Mouse (Mus musculus) regulatory T cell (primary cell): ENCODE measurements around the gene Fsd2.

Source experiments
- in situ Hi-C: fragments of 300-600 bp; cut with MboI, MseI; formaldehyde crosslinking; loops from one replicate; pipeline ENCODE4 v1.15.1; 2025; ENCODE audit warnings: high pct_unique_total_duplicates

Gene Fsd2

DNA sequence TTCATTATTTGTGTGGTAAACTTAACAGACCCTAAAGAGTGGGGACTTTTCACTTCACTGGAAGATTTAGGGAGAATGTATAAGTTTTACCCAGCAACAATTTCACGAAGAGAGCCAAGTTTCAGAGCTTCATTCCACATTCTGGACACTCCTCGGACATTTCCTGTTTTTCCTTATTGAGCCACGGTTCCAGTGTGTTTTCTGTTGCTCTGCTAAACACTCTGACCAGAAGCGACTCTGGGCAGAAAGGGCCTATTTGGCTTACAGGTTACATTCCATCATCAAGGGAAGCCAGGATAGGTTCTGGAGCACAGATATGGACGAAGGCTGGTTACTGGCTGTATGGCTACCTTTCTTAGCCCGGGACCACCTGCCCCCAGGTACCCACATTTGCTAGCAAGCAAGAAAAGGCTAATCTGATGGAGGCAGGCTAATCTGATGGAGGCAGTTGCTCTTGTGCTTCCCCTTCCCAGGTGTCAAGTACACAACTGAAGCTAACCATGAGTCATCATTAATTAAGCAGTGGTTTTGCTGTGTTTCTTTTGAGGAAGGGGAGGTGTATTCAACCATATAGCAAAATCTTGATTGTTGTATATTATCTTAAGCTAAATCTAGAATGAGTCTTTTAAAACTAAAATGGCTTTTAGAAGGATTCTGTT lies 6.0 kb upstream of the Fsd2 start:
- in situ Hi-C loops = loop anchor here (5.0 kb wide), 1 partner anchor 45 kb away; no protein-coding TSS in a partner anchor

DNA sequence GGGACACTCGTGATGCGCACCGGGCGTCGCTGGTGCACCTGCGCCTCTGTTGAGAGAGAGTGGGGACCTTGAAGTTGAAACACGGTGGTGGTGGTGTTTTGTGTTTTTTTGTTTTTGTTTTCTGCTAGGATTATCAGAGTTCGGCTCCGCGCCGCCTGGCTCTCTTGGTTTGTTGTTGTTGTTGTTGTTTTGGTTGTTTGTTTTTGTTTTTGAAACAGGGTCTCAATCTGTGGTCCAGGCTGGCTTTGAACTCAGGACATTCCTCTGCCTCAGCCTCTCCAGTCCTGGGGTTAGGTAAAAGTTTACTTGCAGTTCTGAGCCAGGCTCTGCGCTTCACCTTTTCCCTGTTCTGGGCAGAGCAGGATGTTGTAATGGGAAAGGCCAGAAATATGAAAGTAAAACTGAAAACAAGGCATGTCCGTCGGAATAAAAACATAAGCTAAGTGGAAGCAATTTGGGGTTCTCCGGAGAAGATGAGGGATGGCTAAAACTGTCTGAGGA lies 5.2 kb upstream of the Fsd2 start:
- in situ Hi-C loops = loop anchor here (5.0 kb wide), 1 partner anchor 45 kb away; no protein-coding TSS in a partner anchor

DNA sequence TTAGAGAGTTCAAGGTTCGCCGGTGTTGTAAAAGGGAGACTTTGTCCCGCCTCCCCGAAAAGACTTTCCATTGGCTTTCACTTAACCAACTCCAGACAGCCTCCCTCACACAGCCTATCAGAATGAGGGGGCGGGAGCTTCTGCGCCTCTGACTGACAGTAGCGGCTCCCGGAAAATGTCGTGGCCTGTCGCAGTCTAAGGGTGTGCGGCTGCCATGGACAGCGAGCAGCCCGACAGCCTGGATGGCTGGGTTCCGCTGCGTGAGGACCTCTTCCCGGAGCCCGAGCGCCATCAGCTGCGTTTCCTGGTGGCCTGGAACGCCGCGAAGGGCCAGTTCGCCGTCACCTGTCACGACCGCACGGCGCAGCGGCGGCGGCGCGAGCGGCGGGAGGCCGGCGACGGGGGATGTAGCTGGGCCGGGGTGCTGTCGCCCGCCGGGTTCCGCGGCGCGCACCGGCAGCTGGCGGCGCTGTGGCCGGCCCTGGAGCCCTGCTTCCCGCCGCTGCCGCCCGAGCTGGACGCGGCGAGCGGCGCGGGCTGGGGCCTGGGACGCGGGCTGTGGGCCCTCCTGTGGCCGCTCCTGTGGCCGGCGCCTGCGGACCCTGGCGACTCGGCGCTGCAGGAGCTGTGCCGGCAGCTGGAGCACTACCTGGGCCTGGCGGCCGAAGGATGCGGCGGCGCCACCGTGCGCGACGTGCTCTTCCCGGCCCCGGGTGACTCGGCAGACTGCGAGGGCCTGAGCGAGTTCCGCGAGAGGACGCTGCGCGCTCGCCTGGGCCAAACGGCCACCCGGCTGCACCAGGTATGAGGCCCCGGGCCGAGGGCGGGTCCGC lies 4.6 kb upstream of the Fsd2 start, which contains the start of gene Whamm:
Gene Whamm, plus strand, starts transcription at position 159 of the 833 bp plus-strand sequence.
- in situ Hi-C loops = loop anchor here (5.0 kb wide), 1 partner anchor 44 kb away; no protein-coding TSS in a partner anchor

- in situ Hi-C loops = loop anchor here (5.0 kb wide), 1 partner anchor 43 kb away; no protein-coding TSS in a partner anchor
These were observed 4.0 kb upstream of the Fsd2 start for GRCm38 (mm10) chr7:81570752-81571107.

DNA sequence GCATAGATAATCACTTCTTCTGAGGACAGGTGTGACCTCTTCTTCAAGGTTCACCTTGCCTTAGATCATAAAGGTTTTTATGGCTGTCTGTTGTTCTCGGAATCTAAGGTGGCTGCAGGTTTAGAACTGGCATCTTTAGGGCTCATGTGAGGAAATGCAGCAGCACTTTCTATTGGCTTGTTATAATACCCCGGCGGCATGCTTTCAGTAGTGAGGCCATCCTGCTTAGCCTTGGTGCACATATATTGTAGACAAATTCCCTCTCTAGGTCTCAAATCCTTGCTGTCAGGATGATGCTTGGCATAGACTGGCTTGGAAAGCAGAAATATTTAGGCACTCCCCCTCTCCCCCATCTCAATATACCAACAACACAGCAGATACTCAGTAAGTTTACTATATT lies 3.5 kb upstream of the Fsd2 start:
- in situ Hi-C loops = loop anchor here (5.0 kb wide), 1 partner anchor 43 kb away; no protein-coding TSS in a partner anchor

DNA sequence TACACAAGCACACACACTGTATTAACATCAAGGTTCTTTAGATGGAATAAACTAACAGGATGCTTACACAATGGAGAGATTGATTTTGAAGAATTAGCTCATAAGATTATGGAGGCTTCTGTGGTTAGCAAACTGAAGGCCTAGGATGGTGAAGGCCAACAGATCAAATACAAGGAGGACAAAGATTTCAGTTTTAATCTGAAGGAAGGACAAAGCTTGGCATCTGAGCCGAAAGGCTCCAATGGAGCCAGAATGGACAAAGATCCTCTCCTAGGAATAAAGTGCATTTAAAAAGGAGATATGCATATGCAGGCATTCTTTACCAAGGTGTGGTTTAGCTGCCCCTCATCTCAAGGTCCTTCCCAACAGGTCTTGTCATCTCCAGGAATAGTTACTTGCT lies 3.1 kb upstream of the Fsd2 start:
- in situ Hi-C loops = loop anchor here (5.0 kb wide), 1 partner anchor 43 kb away; no protein-coding TSS in a partner anchor

- in situ Hi-C loops = no loop called here
These were observed 652 bp upstream of the Fsd2 start for GRCm38 (mm10) chr7:81567396-81567795.

GRCm38 (mm10) chr7:81566332-81566731 lies 412 bp downstream of the Fsd2 start:
- in situ Hi-C loops = no loop called here

DNA sequence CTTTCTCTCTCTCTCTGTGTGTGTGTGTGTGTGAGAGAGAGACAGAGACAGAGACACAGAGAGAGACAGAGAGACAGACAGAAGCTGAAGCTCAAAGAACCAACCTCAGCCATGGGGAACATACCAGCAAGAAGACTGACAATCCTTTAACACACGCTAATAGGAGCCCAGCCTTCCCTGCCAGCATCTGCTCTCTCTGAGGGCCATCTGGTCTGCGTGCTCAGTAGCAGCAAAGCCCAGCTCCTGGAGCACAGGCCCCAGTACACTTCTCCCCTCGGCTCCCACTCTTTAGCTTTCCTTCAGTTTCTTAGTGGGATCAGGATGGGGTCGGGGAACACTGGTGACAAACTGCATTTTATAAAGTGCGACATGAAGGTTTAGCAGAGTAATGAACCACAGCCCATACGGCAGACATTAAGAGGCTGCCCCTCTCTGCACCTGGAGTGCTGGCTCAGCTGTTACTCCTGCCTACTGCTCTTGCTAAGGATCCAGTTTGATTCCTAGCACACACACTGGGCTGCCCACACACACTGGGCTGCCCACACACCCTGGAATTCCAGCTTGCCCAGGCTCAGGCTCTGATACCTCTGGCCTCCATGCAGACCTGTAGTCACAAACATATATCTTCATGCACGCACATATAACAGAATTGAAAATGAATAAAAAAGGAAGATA lies 1.2 kb downstream of the Fsd2 start:
- in situ Hi-C loops = no loop called here

DNA sequence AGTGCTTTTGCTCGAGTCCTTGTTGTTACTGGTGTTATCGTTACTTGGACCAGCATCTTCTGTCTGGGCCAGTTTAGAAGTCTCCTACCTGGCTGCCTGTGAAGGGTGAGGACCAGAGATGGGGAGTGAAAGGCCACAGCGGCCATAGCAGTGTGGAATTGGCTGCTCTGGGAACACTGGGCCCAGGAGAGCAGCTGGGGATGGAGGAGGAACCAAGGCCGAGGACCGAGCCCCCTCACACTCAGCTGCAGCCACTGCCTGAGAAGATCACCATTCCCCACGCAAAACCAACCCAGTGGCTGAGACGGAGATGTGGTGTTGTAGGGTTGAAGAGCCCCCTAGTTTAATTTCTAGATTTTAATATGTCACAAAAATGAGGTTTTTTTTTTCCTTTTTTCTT lies 2.0 kb downstream of the Fsd2 start:
- in situ Hi-C loops = no loop called here

DNA sequence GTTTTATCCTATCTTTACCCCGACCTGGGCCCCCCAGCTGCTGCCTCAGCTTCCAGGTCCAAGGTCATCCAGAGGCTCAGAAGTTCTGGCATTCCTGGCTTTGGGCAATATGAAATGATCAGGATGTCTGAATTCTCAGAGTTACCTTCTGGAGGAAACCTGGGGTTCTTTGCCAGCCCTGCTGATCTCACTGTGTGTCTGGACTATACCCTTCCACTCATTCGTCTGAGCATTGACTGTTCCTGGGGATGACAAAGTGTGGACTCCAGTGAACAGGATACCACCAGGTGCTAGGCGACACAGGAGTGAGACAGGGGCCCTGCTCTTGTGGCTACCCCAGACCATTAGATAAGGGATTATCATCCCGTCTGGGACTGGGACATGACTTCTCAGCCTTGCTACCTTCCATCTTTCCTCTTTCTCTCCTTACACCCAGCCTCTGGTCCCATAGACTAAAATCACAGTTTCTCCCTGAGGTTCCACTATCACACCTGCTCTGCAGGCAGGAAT lies 3.2 kb downstream of the Fsd2 start:
- in situ Hi-C loops = no loop called here

GRCm38 (mm10) chr7:81561211-81561610 lies 5.5 kb downstream of the Fsd2 start:
- in situ Hi-C loops = no loop called here

- in situ Hi-C loops = no loop called here
These were observed 6.4 kb downstream of the Fsd2 start for GRCm38 (mm10) chr7:81560101-81561049.

DNA sequence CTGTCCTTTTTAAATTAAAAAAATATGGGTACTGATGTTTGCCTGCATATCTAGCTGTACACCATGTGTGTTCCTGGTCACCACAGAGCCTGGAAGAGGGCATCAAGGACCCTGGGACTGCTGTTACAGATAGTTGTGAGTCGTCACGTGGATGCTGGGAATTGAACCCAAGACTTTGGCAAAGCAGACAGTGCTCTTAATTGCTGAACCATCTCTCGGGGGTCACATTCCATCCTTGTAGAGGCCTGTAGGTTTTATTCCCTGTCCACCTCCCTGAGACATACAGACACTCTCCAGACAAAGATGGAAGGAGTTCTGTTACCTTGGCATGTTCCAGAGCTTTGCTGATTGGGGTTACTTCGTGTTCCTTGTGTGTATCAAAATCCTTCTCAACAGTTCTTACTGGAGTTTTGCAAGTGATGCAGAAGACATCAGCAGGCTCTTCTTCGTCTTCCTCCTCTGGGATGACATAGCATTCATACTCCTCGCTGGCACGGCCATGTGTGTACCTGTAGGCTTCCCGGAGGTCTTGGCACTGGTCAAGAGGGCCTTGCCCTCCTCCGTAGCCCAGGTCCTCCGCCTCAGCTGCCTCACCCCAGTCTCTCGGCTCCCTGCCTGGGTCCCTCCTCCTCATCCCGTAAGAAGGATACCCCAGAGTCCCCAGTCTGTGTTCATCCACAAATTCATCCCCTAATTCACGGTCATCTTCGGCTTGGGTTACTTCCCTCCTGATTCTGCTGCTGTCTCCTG lies 7.3 kb downstream of the Fsd2 start:
- in situ Hi-C loops = no loop called here

DNA sequence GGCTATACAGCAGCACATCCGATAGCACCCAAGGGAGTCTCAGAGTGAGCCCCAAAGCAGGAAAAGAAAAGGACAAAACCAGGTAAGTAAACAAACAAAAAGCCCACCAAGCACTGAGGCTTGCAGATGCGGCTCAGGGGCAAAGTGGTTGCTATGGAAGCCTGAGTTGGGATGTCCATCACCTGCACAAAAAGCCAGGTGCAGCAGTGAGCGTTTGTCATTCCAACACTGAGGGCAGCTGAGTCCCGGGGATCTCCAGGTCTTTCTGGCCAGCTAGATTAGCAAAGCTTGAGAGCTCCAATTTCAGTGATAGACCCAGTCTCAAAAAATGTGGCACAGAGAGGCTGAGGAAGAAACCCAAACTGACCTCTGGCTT lies 8.8 kb downstream of the Fsd2 start:
- in situ Hi-C loops = no loop called here

- in situ Hi-C loops = no loop called here
These were observed 9.3 kb downstream of the Fsd2 start for GRCm38 (mm10) chr7:81557252-81557984.

- in situ Hi-C loops = no loop called here
These were observed 9.9 kb downstream of the Fsd2 start for GRCm38 (mm10) chr7:81556839-81557238.

DNA sequence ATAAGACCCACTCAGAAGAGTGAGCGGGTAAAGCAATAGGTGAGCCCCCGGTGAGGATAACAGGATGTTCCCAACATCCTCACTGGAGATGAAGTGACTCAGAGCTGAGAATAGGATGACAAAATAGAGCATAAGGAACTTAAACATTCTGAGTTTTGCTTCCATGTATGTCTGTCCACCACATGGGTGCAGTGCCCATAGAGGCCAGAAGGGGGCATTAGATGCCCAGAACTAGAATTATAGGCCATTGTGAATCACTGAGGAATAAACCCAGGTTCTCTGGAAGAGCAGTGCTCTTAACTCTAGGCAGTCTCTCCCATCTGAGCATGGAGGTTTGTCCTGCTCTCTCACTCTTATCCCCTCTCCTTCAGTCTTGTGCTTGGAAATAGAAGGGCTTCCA lies 12.4 kb downstream of the Fsd2 start:
- in situ Hi-C loops = no loop called here

DNA sequence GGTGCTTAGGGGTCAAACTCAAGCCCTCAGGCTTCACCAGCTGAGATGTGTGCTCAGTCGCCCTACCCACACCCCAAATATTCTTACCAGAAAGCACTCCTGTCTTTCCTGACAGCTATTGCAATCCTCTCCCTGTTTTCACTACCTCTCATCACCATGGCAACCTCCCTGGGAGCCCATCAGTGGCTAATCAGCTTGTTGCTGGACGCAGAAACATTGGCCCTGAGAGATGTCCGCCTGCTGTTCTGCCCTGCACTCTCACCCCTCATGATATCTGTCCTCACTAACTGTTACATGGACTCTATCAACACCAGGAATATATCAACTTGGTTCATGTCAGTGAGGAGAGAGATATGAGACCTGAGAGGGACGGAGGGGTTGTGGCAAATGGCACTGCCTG lies 13.2 kb downstream of the Fsd2 start:
- in situ Hi-C loops = no loop called here
